Mouse (Mus musculus): Measurements from ENCODE around the gene Atcay.

The Atcay gene

DNA sequence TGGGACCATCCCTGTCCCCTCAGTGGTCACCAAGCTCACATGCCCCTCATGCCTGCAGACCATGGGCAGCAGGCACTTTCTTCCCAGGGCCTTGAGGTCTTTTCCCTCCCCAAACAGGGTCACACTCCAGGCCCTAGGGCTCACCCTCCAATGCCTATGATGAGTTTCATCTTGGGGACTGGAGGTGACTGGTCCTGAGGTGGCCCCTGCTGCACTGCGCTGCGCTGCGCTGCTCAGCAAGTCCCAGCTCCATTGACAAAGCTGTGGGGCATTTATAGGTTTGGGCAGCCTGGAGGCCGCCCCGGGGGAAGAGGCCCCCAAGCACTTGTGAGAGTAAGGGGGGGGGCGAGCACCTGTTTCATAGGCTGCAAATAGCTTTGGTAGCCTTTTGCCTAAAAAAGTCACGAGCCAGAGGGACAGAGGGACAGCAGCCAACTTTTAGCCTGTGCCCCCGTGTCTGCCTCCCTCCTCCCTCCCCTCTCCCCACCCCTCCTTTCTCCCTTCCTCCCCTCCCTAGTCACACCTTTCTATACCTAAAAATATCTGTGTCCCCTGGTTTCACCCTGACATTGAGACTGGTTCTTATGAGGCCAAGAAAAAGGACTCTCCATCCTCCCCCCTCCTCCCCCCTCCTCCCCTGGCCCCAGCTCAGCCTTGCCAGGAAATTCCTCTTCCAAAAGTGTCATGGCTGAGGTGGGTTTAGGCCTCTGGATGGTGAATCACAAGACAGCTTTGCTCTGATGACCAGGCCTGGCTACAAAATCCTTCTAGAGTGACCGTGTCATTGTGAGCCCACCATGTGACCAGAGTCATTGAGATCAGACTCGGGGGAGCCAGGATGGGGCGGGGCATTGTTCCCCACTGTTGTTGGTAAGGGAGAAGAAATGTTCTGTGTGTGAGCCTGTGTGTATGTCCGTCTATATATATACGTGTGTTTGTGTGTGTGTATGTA lies 28.6 kb downstream of the Atcay start, which contains the start of gene Nmrk2:
Gene Nmrk2, minus strand, starts transcription at position 245 of the 952 bp plus-strand sequence.
- intact Hi-C loops (cut with DNase I): no loop called here

DNA sequence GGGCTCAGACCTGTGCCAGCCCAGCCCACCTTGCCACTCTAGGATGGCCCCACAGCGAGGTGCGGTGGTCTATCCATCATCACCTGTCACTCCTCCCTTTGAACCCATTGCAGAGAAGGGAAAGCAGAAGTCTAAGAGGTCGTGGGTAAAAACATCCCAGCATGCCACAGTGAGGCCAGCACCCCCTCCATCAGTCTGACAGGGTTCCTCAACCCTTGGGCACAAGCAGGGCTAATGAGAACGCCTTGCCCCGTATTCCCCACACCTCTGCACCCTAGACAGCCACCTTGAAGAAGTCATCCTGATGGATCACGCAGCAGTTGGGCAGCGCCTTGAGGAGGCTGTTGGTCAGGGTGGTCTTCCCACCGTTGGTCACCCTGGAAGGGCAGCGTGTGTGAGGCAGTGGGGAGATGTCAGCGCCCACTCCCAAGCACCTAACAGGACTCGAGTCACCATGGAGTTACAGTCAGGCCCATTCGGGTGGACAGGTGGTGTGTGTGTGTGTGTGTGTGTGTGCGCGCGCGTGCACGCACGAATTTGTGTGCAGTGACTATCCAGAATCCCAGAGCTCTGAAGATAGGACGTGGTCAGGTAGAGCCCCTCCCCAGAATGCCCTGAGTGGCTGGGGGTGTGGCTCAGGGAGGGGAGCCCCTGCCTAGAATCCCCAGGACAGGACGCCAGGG lies 29.9 kb downstream of the Atcay start:
- intact Hi-C loops (cut with DNase I): no loop called here

GRCm38 (mm10) chr10:81200141-81200540 lies 30.5 kb downstream of the Atcay start:
- intact Hi-C loops (cut with DNase I): no loop called here

GRCm38 (mm10) chr10:81198990-81199389 lies 31.6 kb downstream of the Atcay start:
- intact Hi-C loops (cut with DNase I): loop anchor here (5.0 kb wide), 1 partner anchor 33 kb away; the partner anchor contains the start of genes Atcay and Zfr2

GRCm38 (mm10) chr10:81198230-81198629 lies 32.4 kb downstream of the Atcay start:
- intact Hi-C loops (cut with DNase I): loop anchor here (5.0 kb wide), 1 partner anchor 34 kb away; the partner anchor contains the start of genes Atcay and Zfr2

DNA sequence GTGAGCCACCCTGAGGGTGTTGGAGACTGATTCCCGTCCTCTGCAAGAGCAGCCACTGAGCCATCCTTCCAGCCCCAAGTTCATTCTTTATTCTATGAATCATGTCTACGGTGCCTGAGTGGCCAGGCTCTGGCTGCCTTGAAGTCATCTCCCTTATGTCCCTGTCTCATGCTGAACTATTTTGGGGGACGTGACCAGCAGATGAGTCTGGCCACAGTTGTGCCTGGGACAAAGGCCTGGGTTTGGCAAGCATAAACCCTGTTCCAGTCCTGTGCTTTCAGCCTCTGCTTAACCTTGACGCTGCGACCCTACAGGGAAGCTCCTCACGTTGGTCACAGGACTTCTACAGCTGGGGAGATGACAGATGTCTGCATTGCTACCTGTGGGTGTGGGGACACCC lies 33.3 kb downstream of the Atcay start:
- intact Hi-C loops (cut with DNase I): loop anchor here (5.0 kb wide), 1 partner anchor 35 kb away; the partner anchor contains the start of genes Atcay and Zfr2

- intact Hi-C loops (cut with DNase I): loop anchor here (5.0 kb wide), 1 partner anchor 36 kb away; the partner anchor contains the start of genes Atcay and Zfr2
These were observed 34.1 kb downstream of the Atcay start for GRCm38 (mm10) chr10:81196470-81197065.

DNA sequence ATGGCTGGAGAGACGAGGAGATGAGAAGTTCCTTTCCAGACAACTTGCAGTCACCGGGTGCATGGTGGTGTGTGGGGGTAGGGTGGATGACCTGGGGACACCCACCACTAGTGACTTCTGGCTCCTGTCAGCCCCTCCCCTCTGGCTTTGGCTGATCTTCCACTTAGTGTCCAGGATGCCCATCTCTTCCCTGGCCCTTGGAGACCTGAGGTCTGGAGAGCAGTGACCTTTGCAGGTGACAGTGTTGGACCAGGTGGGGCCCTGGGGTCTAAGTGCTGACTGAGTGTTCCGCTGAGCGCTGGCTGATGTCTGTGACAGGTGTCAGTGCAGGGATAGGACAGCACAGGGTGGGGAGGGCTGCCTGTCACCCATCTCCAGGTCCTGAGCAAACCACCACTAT lies 35.3 kb downstream of the Atcay start:
- intact Hi-C loops (cut with DNase I): loop anchor here (2.0 to 5.0 kb wide), 2 partner anchors 24 to 37 kb away; partner anchors contain the start of genes Atcay and Zfr2

GRCm38 (mm10) chr10:81193991-81194774 lies 36.5 kb downstream of the Atcay start:
- intact Hi-C loops (cut with DNase I): loop anchor here (2.0 kb wide), 1 partner anchor 25 kb away; no protein-coding TSS in a partner anchor

- intact Hi-C loops (cut with DNase I): no loop called here
These were observed 37.6 kb downstream of the Atcay start for GRCm38 (mm10) chr10:81192968-81193501.

DNA sequence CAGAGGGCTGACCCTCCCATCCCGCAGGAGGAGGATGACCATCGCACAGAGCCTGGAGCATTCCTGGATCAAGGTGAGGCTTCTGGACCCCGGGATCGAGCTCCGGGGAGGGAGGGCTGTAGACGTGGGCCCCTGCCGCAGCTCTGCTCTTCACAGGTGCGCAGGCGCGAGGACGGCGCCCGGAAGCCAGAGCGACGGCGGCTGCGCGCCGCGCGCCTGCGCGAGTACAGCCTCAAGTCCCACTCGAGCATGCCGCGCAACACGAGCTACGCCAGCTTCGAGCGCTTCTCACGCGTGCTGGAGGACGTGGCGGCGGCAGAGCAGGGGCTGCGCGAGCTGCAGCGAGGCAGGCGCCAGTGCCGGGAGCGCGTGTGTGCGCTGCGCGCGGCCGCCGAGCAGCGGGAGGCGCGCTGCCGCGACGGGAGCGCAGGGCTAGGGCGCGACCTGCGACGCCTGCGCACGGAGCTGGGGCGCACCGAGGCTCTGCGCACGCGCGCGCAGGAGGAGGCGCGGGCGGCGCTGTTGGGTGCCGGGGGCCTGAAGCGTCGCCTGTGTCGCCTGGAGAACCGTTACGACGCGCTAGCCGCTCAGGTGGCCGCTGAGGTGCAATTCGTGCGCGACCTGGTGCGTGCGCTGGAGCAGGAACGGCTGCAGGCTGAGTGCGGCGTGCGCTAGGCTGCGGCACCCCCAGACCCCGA lies 38.2 kb downstream of the Atcay start:
- intact Hi-C loops (cut with DNase I): no loop called here

GRCm38 (mm10) chr10:81191342-81191982 lies 39.2 kb downstream of the Atcay start:
- intact Hi-C loops (cut with DNase I): no loop called here

DNA sequence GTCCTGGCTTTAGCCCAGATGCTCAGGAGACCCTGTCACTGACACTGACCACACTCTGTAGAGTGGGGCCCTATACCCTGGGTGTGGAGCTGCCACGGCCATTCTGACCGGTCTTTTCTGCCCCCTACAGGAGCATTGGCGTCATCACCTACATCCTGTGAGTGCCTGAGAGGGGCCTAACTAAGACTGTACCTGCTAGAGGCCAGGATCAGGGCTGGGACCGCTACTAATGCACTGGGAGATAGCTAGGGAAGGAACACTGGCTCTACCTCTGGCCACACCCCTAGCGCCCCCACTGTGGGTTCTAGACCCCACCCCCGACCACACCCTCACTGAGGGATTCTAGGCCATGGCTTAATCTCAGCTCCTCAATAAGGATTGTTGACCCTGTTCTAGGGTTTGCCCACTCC lies 39.7 kb downstream of the Atcay start:
- intact Hi-C loops (cut with DNase I): no loop called here

- intact Hi-C loops (cut with DNase I): no loop called here
These were observed 40.3 kb downstream of the Atcay start for GRCm38 (mm10) chr10:81190236-81190911.

DNA sequence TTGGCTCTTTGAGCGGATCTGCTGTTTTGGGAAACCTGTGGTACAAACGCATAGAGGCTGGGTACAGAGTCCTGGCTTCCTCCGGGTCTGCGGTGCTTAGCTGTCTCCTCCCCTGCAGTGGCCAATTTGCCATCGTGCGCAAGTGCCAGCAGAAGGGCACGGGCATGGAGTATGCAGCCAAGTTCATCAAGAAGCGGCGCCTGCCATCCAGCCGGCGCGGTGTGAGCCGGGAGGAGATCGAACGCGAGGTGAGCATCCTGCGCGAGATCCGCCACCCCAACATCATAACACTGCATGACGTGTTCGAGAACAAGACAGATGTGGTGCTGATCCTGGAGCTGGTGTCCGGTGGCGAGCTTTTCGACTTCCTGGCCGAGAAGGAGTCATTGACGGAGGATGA lies 40.8 kb downstream of the Atcay start:
- intact Hi-C loops (cut with DNase I): no loop called here

DNA sequence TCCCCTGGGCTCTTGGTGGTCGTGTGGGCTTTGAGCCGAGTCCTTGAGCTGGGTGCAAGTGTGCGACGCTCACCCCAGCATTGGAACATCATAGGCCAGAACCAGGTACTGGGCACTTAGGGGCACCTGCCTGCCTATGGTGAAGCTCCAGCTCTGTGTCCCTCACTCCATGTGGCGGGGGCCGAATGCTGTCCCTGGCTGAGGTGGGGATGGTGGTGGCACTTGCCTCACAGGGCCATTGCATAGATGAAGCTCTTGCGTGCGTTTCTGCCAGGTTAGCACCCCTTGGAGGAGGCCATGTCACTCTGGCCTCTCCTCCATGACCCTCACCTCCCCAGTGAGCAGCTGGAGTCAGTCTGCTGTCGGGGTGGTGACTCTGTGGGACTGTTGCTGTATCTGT lies 43.5 kb downstream of the Atcay start:
- intact Hi-C loops (cut with DNase I): no loop called here

DNA sequence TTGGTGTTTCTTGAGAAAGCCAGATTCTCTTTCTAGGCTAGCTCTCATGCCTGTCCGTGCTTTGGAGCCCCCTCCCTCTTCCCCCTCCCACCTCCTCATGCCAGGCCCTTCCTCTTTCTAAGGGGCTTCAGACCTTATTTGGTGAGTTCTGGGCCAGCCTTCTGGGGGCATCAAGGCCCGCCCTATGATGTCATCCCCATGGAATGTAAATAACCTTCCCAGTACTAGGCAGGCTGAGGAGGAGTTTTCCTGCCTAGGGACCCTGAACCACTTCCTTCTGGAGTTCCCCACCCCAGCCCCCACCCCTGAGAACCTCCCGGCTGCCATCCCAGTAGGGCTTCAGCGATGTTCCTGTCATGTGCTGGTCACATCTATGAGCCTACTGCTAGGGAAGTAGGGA lies 45.9 kb downstream of the Atcay start:
- intact Hi-C loops (cut with DNase I): no loop called here

GRCm38 (mm10) chr10:81183805-81184204 lies 46.8 kb downstream of the Atcay start, which contains the start of gene 4930442H23Rik:
Gene 4930442H23Rik, minus strand, starts transcription at chr10:81183849.
- intact Hi-C loops (cut with DNase I): no loop called here
